Mouse (Mus musculus) adrenal gland, postnatal 25 days (tissue): Measurements from ENCODE around the gene Slxl1. TPM values are rescaled to one million over a fixed set of nuclear protein-coding genes. Genes with fewer than 3 reads are reported as not detected.
"Not testable (repeated sequence)": the region's sequence is repeated elsewhere in the genome, so short reads cannot be mapped to it uniquely, and the experiment has no call there.

Source experiments
- DNase-seq: peaks from one replicate; pipeline ENCODE4 v3.0.0; 2021; ENCODE audit warnings: mixed read lengths
- long read RNA-seq: library from polyadenylated mRNA; stranded (forward); transcript quantifications from one replicate; pipeline ENCODE4 v2.0.0, GENCODE M21; 2021
- total RNA-seq: library from RNA; stranded (reverse); gene quantifications from 2 replicates; pipeline ENCODE4 v1.2.3, GENCODE M21; 2021

Gene Slxl1
- total RNA-seq = not detected in 2 replicates
- long read RNA-seq = 0 reads

GRCm38 (mm10) chrX:55226576-55226975, at the start of gene Slxl1:
Gene Slxl1, plus strand, starts transcription at chrX:55226876.
- DNase-seq = not testable (repeated sequence)
